Mouse (Mus musculus) ES-Bruce4 (cell line): ENCODE results near the gene Tjp2. TPM values are rescaled to one million over a fixed set of nuclear protein-coding genes. Genes with fewer than 3 reads are reported as not detected.
A peak's percentile ranks its signal among the peaks of the same experiment; 100 is the strongest.
"Not testable (repeated sequence)": the region's sequence is repeated elsewhere in the genome, so short reads cannot be mapped to it uniquely, and the experiment has no call there.

ENCODE experiments used
- H3K27ac ChIP-seq: 2 replicates; pipeline ENCODE4 v1.5.1; 2012; ENCODE audit warnings: low read length, inconsistent platforms; ENCODE audit not compliant: insufficient read depth
- H3K27me3 ChIP-seq: 2 replicates; pipeline ENCODE4 v1.6.1; 2012; ENCODE audit warnings: mild to moderate bottlenecking, low read length, inconsistent platforms; ENCODE audit not compliant: control insufficient read depth, poor library complexity, insufficient read depth, severe bottlenecking
- H3K36me3 ChIP-seq: 2 replicates; pipeline ENCODE4 v1.6.1; 2012; ENCODE audit warnings: inconsistent platforms, mild to moderate bottlenecking, low read length, moderate library complexity; ENCODE audit not compliant: control insufficient read depth, poor library complexity, insufficient read depth, severe bottlenecking
- H3K4me1 ChIP-seq: one replicate; pipeline ENCODE4 v1.8.1; 2011; ENCODE audit warnings: low read length; ENCODE audit not compliant: control insufficient read depth, insufficient read depth
- H3K4me3 ChIP-seq: 2 replicates; pipeline ENCODE4 v1.5.1; 2011; ENCODE audit warnings: low read depth, mild to moderate bottlenecking, low read length
- H3K9ac ChIP-seq: 2 replicates; pipeline ENCODE4 v1.6.1; 2012; ENCODE audit warnings: low read depth, mild to moderate bottlenecking, inconsistent platforms; ENCODE audit not compliant: poor library complexity, severe bottlenecking
- H3K9me3 ChIP-seq: replicated peaks from 2 replicates; pipeline ENCODE4 v1.6.1; 2012; ENCODE audit warnings: mild to moderate bottlenecking, low read length, inconsistent platforms; ENCODE audit not compliant: control insufficient read depth, poor library complexity, insufficient read depth, severe bottlenecking
- CTCF ChIP-seq: IDR thresholded peaks from one replicate; pipeline ENCODE4 v1.8.1; 2011; ENCODE audit warnings: low read depth, low read length
- EP300 ChIP-seq: IDR thresholded peaks from 2 replicates; pipeline ENCODE4 v1.6.1; 2011; ENCODE audit warnings: low read depth, low read length; ENCODE audit not compliant: insufficient read depth
- POLR2A ChIP-seq: IDR thresholded peaks from one replicate; pipeline ENCODE4 v1.8.1; 2011; ENCODE audit warnings: low read length; ENCODE audit not compliant: insufficient read depth
- polyA plus RNA-seq: library from polyadenylated mRNA; stranded (reverse); fragments of >200 nt; gene quantifications from 2 replicates; pipeline ENCODE4 v1.2.4, GENCODE M21; 2011; ENCODE audit warnings: low read depth; ENCODE audit not compliant: missing spikeins, insufficient read depth, insufficient read length

Tjp2 gene
- polyA plus RNA-seq, 1 experiment: 114 TPM

DNA sequence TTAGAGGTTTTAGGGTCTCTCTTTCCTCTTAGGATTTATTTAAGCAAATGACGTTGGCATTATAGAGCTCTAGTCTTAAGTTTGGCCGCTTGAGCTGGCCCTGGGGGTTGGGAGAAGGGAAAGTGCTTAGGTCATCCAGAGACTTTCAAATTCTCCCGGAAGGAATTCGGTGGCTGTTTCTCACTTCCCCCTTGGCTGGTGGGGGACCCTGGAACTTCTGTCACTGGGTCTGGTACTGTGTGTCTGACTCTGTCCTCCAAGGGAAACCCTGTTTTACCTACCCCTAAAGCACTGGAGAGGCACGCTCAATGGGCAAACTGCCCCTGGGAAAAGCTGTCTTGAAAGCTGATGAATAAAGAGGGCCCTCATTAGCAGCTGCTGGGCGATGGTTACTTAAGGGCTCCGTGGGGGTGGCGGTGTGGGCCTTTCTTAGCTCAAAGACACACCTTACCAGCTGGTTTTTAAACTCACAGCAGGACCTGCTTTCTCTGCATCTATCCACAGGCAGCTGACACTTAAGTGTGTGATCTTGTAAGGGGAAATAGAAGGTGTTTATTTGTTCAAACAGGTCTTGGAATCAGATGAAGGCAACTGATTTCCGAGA lies 28.9 kb upstream of the Tjp2 start:
- H3K9me3 ChIP-seq: no peaks in the 10 kb centered on the region
- no peak overlapping the region for H3K4me3 ChIP-seq
- H3K36me3 ChIP-seq: no peaks in the 10 kb centered on the region
- peak overlapping the region; percentile 66 for H3K27ac ChIP-seq
- TF ChIP-seq POLR2A (no peak), CTCF (no peak), EP300 (no peak)
- peak overlapping the region; percentile 11; the same call in 1 of the 2 replicates for H3K9ac ChIP-seq
- H3K27me3 ChIP-seq: no peaks in the 10 kb centered on the region
- H3K4me1 ChIP-seq: peaks cover 13% of the 10 kb centered on the region

DNA sequence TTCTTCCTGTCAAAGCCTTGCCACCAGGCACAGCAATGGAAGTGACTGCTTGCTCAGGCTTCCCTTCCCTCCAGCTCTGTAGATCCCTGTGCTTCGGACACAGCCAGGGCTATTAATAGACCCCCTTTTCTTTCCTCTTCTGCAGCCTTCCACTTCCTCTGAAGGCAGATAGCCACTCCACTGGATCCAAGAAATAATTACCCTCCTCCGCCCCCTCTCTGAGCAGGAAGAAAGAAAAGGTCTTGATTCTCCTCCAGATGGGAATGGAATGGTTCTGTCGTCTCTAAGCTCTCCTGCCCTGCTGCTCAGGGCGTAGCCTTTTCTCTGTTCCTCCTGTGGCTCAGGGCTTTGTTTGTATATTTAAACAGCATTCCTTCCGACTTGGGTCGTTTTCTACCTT lies 27.0 kb upstream of the Tjp2 start:
- TF ChIP-seq POLR2A: no peak
- 0 out of 2 replicates have a peak, but pooled peaks have one; percentile 53 for TF ChIP-seq EP300
- Histone ChIP-seq H3K4me1 (peaks cover 13% of the 10 kb centered on the region), H3K27me3 (no peaks in the 10 kb centered on the region), H3K9ac (0 out of 2 replicates have a peak overlapping the region, but pooled peaks have one; percentile 1), H3K4me3 (no peak overlapping the region), H3K36me3 (no peaks in the 10 kb centered on the region), H3K9me3 (no peaks in the 10 kb centered on the region), H3K27ac (peak overlapping the region; percentile 84)

DNA sequence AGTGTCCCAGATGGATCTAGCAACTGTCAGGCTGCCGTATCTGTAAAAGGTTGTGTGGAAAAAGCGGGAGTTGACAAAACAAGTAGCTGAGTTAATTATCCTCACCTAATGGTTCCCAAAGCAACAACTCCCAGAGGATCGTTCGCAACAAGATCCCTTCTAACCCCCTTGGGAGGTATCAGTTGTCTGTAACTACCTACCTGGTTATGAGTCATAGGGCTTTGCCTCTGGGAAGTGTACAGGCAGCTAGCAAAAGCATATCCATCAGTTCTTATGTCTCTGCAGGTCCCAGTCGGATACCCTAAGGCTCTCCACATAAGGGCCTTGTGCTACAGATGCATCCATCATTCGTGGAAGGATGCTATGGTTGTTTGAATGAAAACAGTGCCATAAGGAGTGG lies 18.5 kb upstream of the Tjp2 start:
- H3K27ac ChIP-seq: no peak overlapping the region

DNA sequence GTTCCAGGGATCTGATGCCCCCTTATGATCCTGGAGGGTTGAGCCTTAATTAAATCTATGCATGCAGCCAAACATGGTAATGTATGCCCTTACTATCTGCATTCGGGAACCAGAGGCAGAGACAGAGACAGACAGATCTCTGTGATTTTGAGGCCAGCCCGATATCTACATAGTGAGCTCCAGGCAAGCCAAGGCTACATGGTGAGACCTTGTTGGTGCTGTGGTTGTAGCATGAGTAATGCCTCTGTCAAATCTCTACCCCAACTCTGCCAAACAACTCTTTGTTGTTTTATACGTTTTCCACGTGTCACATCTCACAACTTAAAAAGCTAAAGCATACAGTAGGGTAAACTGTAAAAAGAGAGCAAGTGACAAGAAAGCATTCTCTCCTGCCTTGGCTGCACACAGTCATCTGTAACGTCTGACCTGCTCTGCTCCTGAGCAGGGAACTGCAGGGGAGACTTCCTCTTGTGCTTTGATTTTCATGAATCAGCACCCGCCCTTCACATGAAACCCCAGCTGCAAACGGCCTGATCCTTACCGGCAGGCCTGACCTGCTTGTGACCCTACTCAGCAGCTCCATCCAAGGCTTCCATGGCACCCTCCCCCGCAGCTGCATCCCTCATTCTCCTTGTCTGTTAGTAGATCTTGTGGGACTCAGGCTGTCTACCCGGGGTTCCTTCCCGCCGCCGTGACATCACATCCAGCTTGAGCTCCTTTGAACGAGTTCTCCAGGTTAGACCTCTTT lies 17.1 kb upstream of the Tjp2 start:
- H3K4me3 ChIP-seq: peak overlapping the region; percentile 20
- H3K4me1 ChIP-seq: no peaks in the 10 kb centered on the region
- H3K9me3 ChIP-seq: no peaks in the 10 kb centered on the region
- TF ChIP-seq EP300: peak; percentile 87
- no peak for TF ChIP-seq POLR2A
- H3K27ac ChIP-seq: no peak overlapping the region; the same call in 1 of the 2 replicates
- H3K36me3 ChIP-seq: no peaks in the 10 kb centered on the region
- H3K9ac ChIP-seq: no peak overlapping the region
- no peaks in the 10 kb centered on the region for H3K27me3 ChIP-seq

More for the DNA sequence above, 18.5 kb upstream of the Tjp2 start:
- H3K4me3 ChIP-seq: no peak overlapping the region
- no peak for TF ChIP-seq EP300
- TF ChIP-seq POLR2A: no peak
- no peak for TF ChIP-seq CTCF
- H3K9me3 ChIP-seq: no peaks in the 10 kb centered on the region
- no peaks in the 10 kb centered on the region for H3K36me3 ChIP-seq
- no peaks in the 10 kb centered on the region for H3K4me1 ChIP-seq
- H3K9ac ChIP-seq: no peak overlapping the region
- H3K27me3 ChIP-seq: no peaks in the 10 kb centered on the region

DNA sequence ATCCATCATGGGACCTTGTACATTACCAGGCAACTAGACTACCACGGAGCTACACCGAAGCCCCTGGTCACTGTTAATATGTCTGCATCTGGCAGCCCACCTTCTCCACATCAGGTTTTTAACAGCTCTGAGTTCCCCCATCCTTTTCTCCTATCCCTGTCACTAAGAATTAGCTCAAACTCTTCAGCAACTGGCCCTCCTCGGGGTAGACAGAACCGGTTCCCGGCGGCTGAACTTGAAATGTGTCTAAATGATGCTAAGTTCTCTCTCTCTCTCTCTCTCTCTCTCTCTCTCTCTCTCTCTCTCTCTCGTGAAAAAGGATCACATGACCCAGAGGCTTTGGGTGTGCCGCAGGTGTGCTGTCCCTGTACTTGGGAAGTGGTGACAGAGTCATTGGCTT lies 16.4 kb upstream of the Tjp2 start:
- TF ChIP-seq CTCF: no peak
- no peak for TF ChIP-seq POLR2A
- TF ChIP-seq EP300: no peak
- Histone ChIP-seq H3K27me3 (no peaks in the 10 kb centered on the region), H3K9ac (no peak overlapping the region), H3K4me1 (no peaks in the 10 kb centered on the region), H3K27ac (no peak overlapping the region), H3K36me3 (no peaks in the 10 kb centered on the region), H3K4me3 (no peak overlapping the region), H3K9me3 (no peaks in the 10 kb centered on the region)

DNA sequence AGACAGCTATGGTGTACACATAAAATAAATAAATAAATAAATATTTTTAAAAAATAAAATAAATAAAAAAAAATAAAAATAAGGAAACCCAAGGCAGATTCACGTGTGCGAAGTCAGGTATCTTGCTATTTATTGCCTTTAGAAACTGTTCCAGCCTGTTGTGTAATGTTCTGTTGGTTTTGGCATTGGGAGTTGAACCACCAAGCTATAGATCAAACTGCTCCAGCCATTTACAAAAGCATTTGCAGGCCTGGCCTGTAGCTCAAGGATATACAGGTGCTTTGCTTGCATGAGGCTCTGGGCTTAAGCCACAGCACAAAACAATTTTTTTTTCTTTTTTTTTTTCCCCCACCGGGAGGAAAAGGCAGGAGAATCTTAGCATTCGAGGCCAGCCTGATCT lies 13.2 kb upstream of the Tjp2 start:
- Histone ChIP-seq H3K9ac (no peak overlapping the region), H3K36me3 (no peaks in the 10 kb centered on the region), H3K9me3 (no peaks in the 10 kb centered on the region), H3K4me3 (no peak overlapping the region), H3K27me3 (no peaks in the 10 kb centered on the region), H3K4me1 (peaks cover 2% of the 10 kb centered on the region), H3K27ac (no peak overlapping the region)
- TF ChIP-seq EP300: no peak
- TF ChIP-seq POLR2A: no peak
- TF ChIP-seq CTCF: no peak

DNA sequence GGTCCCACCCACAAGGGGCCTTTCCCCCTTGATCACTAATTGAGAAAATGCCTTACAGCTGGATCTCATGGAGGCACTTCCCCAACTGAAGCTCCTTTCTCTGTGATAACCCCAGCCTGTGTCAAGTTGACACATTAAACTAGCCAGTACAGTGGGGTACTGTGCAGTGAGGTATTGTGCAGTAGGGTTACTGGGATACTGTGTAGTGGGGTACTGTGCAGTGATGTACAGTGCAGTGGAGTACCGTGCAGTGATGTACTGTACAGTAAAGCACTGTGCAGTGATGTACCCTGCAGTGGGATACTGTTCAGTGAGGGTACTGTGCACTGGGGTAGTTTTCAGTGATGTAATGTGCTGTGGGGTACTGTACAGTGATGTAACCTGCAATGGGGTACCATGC lies 7.5 kb upstream of the Tjp2 start:
- H3K36me3 ChIP-seq, H3K4me3 ChIP-seq, H3K4me1 ChIP-seq, H3K27ac ChIP-seq, H3K9me3 ChIP-seq, H3K9ac ChIP-seq, H3K27me3 ChIP-seq: not testable (repeated sequence)
